Mouse (Mus musculus) spleen, postnatal 14 days (tissue): ENCODE data around the gene Creb5.

Experiments used
- DNase-seq, 2 experiments: peaks; one replicate each; pipeline ENCODE4 v3.0.0; 2021 to 2022; ENCODE audit warnings: low spot score in 2 of 2

The Creb5 gene

GRCm38 (mm10) chr6:53287038-53287561 lies at the start of gene Creb5:
Gene Creb5, plus strand, starts transcription at chr6:53287270.
- peak in 1 of 2 experiments; percentile 14 for DNase-seq

DNA sequence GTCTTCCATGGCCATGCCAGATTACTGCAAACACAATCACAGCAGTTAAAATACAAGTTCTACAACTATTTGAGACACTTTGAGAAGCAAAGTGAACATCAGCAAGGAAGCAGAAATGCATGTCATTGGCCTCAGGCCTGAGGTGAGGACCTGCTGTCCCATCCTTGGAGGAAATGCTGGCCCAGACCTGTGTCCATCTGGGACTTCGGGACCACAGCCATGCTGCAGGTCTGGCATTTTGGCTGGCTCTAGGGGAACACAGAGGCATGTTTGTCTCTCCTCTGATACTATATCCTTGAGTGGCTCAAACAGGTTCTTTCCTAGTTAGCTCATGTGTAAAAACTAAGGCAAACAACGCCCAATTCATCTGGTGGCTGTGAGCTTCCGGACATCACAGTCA lies 27.2 kb upstream of the Creb5 start:
- DNase-seq, result no peak

DNA sequence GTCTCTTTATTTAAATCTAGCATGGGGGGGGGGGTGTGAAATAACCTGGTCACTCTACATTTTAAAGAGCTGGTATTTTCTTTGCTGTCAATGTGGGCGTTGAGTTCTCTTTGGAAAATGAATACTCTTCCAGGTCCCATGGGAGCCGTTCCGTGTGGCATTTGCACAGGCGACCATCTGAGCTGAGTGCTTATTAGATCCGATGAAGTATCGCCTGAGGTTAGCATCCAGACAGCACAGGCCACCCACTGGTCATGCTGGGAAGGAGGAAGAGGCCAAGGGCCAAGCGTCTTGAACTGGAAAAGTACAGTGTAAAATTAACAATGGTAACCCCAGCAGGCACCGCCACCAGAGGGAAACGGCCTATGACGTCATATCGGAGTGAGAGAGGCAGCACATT lies 24.7 kb upstream of the Creb5 start:
- DNase-seq, result no peak

- no peak for DNase-seq
Observed at GRCm38 (mm10) chr6:53267036-53267435, 20.0 kb upstream of the Creb5 start.

DNA sequence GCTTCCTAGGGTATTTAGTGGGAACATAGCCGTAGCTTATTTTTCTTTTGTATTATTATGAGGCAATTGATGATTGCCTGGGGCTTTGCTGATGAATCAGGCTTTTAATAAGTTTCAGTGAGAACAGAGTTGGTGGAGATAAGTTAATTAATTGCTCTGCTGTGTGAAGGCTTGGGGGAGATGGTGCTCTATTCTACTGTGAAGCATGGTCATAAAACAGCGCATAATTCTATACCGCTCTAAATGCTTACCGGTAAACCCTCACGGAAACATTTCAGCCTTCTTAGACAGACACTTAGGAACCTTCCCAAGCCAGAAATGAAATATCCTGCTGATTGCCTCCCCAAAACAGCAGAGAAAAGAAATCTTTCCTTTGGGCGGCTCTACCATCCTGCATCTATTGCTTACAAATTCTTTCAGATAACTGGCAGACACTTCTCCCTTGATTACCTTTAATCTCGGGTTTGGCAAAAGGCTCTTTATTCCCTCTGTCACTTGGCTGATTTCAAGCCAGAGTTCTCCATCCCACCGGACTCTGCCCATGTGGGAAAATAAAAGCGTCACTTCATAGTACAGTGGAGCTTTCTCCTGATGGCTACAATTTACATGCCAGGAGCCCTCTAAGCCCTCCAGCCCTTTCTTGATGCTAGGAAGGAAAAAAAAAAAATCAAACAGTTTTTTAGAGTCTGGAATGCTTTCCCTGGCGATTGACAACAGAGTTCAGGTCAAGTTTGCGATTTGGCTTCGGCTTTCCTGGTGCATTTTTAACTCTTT lies 19.2 kb upstream of the Creb5 start:
- DNase-seq, result no peak

DNA sequence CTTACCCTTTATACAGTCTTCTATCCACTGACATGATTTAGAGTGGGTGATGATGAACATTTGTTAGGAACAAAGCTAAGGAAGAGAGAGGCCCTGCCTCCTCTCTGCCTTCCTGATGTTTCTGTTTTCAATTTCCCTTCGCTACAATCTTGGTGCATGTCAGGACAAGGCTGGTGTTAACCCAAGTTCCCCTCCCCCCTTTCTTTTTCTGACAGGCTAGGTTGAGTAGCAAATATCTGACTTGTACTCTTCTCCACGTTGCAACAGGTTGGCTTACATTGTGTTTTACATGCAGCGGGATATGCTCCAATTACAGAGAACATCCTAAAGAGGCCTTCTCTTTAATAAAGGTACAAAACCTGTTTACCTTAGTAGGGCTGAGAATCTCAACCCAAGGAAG lies 15.9 kb upstream of the Creb5 start:
- no peak for DNase-seq

- DNase-seq, result no peak
Observed at GRCm38 (mm10) chr6:53271636-53272035, 15.4 kb upstream of the Creb5 start.

GRCm38 (mm10) chr6:53286389-53287037 lies 557 bp upstream of the Creb5 start:
- DNase-seq, result no peak

- DNase-seq, result no peak
Observed at GRCm38 (mm10) chr6:53287562-53288381, 702 bp downstream of the Creb5 start.

- no peak for DNase-seq
Observed at GRCm38 (mm10) chr6:53288584-53289558, 1.8 kb downstream of the Creb5 start.

- DNase-seq, result no peak
Observed at GRCm38 (mm10) chr6:53289659-53290058, 2.6 kb downstream of the Creb5 start.

DNA sequence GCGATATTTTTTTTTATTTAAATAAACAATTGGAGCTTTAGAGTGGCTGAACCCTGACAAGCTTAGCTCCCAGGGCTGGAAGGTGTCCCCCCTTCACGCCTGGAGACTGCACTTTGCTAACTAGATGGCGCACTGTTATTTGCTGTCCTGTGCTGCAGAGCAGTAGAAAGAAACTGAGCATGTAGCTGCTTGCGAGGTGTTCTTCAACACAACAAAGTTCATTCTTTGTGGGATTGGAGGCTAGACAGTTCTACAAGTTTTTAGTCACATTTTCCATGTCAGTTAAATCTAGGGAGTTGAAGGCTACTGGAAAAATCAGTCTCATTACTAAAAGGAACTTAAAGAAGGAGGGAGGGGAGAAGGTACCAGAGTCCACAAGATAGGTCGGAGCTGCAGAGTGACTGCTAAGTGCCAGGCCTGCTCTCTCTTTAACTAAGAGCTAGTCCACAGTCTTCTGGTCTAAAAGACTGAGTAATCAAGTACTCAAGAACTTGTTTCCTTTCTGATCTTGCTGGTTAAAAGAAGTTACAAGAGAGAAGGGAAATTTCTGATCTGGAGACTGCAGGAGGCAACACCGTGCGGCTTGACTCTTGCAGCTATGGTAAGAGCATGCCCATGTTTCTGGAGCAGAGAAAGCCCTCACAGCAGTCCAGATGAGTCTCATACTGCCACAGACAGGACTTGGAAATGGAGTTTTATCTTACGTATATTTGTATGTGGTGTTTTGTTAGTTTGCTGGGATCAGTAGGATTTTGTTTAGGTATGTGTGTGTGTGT lies 3.3 kb downstream of the Creb5 start:
- no peak for DNase-seq

DNA sequence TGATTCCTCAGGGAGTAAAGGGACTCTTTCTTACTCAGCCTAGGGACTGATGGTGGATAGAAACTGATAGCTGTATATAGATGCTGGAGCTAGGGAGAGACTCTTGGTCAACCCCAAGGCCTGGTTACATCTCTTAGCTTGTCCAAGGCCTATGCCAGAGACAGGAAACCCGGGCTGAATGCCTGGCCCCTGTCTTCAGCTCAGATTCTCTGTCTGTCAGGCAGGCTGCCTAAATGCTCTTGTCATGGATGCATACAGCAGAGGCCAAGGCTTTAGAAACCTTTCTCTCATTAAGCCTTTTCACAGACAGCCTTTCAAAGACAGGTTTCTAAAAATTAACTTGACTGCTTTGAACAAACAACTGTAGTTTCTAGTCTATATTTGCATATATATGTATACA lies 5.9 kb downstream of the Creb5 start:
- DNase-seq, result no peak

DNA sequence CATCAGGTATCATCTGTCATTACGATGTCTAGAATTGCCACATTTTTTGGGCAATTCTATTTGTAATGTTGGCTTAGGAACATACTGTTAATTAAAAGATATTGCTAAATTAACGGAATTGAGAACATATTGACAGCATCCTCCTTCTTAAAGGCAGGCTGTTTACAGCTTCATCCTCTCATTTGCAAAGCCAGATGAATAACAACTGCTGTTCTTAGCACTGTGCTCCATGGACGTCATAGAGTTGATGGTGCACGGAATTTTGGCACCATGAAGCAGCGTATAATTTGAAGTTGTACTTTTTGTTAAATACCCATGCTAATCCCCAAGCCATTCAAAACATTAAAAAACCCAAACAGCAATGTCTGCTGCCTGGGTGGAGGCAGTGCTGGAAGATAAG lies 10.8 kb downstream of the Creb5 start:
- no peak for DNase-seq

GRCm38 (mm10) chr6:53304201-53304600 lies 17.1 kb downstream of the Creb5 start:
- DNase-seq, result no peak

GRCm38 (mm10) chr6:53306156-53306555 lies 19.1 kb downstream of the Creb5 start:
- no peak for DNase-seq

DNA sequence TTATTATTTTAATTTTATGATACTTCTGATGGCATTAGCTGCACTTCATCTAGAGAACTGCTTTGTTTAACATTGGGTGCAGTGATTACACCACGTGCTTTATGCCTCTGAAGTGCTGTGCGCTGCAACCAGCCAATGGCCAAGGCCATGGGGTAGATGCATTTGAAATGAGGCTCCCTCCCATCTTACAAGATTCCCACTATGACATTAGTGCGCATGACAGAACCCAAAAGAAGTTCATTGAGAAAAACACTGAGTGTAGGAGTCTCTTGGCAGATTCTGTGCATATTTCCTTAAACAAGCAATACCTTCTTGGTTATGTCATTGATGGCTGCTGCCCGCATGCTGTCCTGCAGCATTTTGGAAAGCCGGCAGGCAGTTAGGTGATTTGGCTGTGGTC lies 19.6 kb downstream of the Creb5 start:
- DNase-seq, result no peak

GRCm38 (mm10) chr6:53308684-53309083 lies 21.6 kb downstream of the Creb5 start:
- DNase-seq, result no peak

DNA sequence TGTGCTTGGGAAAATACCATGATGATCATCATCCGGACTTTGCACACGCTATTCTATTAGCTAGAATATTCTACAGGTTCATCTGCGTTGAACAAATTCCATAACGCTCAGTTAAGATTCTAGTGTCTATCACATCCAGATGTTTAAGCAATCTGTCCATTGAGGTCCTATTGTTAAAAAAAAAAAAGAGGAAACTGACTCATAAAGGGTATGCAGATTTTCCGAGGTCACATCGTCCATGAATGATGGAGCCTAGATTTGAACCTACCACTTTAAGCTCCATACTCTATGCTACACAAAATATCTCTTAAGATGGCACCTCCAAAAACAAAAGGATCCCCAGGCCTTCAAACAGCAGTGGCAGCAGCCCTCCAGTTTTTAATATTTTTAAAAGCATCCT lies 26.5 kb downstream of the Creb5 start:
- no peak for DNase-seq

DNA sequence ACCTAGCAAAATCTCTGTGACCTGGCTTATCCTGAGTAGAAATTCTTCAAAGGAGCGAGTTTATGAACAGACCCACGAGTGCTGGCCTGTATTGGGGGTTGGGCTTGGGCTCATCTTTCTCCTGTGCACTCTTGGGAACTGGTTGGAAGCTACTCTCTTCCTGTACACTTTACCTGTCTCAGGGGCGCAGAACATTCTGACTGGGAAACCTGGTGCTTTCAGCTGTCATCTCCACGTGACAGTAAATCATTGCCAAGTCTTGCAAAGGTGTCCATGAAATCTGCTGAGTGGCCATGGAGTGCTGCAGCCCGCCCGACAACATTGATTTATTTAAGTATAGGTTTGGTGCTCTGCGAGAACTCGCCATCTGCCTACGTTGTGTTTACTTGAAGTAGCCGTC lies 27.1 kb downstream of the Creb5 start:
- DNase-seq, result no peak
